Mouse (Mus musculus): ENCODE data around the gene Lpp. TPM values are rescaled to one million over a fixed set of nuclear protein-coding genes. Genes with fewer than 3 reads are reported as not detected.

The Lpp gene
- polyA plus RNA-seq, 1 experiment from 2014 or later: 79.2 TPM

GRCm38 (mm10) chr16:24930621-24931020 is 537.3 kb downstream of the Lpp start:
- Histone ChIP-seq H3K4me3 (ENCODE audit: low read depth, low read length) (no peak overlapping the region), H3K4me2 (ENCODE audit: low read length) (no peak overlapping the region), H3K27me3 (replicated peaks; ENCODE audit: control insufficient read depth, insufficient read depth, low read length) (no peaks in the 10 kb centered on the region), H3K27ac (ENCODE audit: low read depth) (no peak overlapping the region), H3K4me1 (replicated peaks; ENCODE audit: control insufficient read depth, insufficient read depth, low read length) (peaks cover 2% of the 10 kb centered on the region; the same call in 1 of the 2 replicates), H3K36me3 (ENCODE audit: control insufficient read depth, insufficient read depth, low read length) (no peaks in the 10 kb centered on the region), H3K9me3 (ENCODE audit: control insufficient read depth, low read length) (no peaks in the 10 kb centered on the region), H3K9ac (ENCODE audit: low read length) (no peak overlapping the region)
- no peak for DNase-seq (ENCODE audit: low spot score)
- peak; percentile 60; the same call in 1 of the 2 replicates for ATAC-seq (replicated peaks; ENCODE audit: low FRiP score, low TSS enrichment, low read depth)
- 65% methylated on average over 5 of the region's 5 CpGs for WGBS

GRCm38 (mm10) chr16:24932816-24933215 is 539.5 kb downstream of the Lpp start:
- DNase-seq (ENCODE audit: low spot score) (no peak), ATAC-seq (replicated peaks; ENCODE audit: low FRiP score, low TSS enrichment, low read depth) (no peak)
- Histone ChIP-seq H3K36me3 (ENCODE audit: control insufficient read depth, insufficient read depth, low read length) (no peaks in the 10 kb centered on the region), H3K4me2 (ENCODE audit: low read length) (no peak overlapping the region), H3K9me3 (ENCODE audit: control insufficient read depth, low read length) (no peaks in the 10 kb centered on the region), H3K27me3 (replicated peaks; ENCODE audit: control insufficient read depth, insufficient read depth, low read length) (no peaks in the 10 kb centered on the region), H3K4me1 (replicated peaks; ENCODE audit: control insufficient read depth, insufficient read depth, low read length) (peaks cover 2% of the 10 kb centered on the region; the same call in 1 of the 2 replicates), H3K27ac (ENCODE audit: low read depth) (no peak overlapping the region), H3K9ac (ENCODE audit: low read length) (no peak overlapping the region), H3K4me3 (ENCODE audit: low read depth, low read length) (no peak overlapping the region)
- 46% methylated on average over 3 of the region's 3 CpGs for WGBS

- Histone ChIP-seq H3K9me3 (ENCODE audit: control insufficient read depth, low read length) (no peaks in the 10 kb centered on the region), H3K4me2 (ENCODE audit: low read length) (no peak overlapping the region), H3K4me3 (ENCODE audit: low read depth, low read length) (no peak overlapping the region), H3K36me3 (ENCODE audit: control insufficient read depth, insufficient read depth, low read length) (no peaks in the 10 kb centered on the region), H3K4me1 (replicated peaks; ENCODE audit: control insufficient read depth, insufficient read depth, low read length) (peaks cover 2% of the 10 kb centered on the region; the same call in 1 of the 2 replicates), H3K27me3 (replicated peaks; ENCODE audit: control insufficient read depth, insufficient read depth, low read length) (no peaks in the 10 kb centered on the region), H3K27ac (ENCODE audit: low read depth) (no peak overlapping the region), H3K9ac (ENCODE audit: low read length) (no peak overlapping the region)
- WGBS: 77% methylated on average over 4 of the region's 4 CpGs
- DNase-seq (ENCODE audit: low spot score) (no peak), ATAC-seq (replicated peaks; ENCODE audit: low FRiP score, low TSS enrichment, low read depth) (no peak)
Observed at GRCm38 (mm10) chr16:24933691-24934090, 540.4 kb downstream of the Lpp start.

- H3K9me3 ChIP-seq (ENCODE audit: control insufficient read depth, low read length): no peaks in the 10 kb centered on the region
- ATAC-seq (replicated peaks; ENCODE audit: low FRiP score, low TSS enrichment, low read depth) (no peak), DNase-seq (ENCODE audit: low spot score) (no peak)
- H3K36me3 ChIP-seq (ENCODE audit: control insufficient read depth, insufficient read depth, low read length): no peaks in the 10 kb centered on the region
- 72% methylated on average over 9 of the region's 9 CpGs for WGBS
- no peak overlapping the region for H3K4me2 ChIP-seq (ENCODE audit: low read length)
- no peaks in the 10 kb centered on the region for H3K27me3 ChIP-seq (replicated peaks; ENCODE audit: control insufficient read depth, insufficient read depth, low read length)
- H3K4me3 ChIP-seq (ENCODE audit: low read depth, low read length): no peak overlapping the region
- H3K9ac ChIP-seq (ENCODE audit: low read length): no peak overlapping the region
- peaks cover 8% of the 10 kb centered on the region; the same call in 1 of the 2 replicates for H3K4me1 ChIP-seq (replicated peaks; ENCODE audit: control insufficient read depth, insufficient read depth, low read length)
- no peak overlapping the region for H3K27ac ChIP-seq (ENCODE audit: low read depth)
Observed at GRCm38 (mm10) chr16:24941306-24942160, 548.2 kb downstream of the Lpp start.

- 26% methylated on average over 6 of the region's 6 CpGs for WGBS
- DNase-seq (ENCODE audit: low spot score): no peak
- peaks cover 8% of the 10 kb centered on the region; the same call in 1 of the 2 replicates for H3K4me1 ChIP-seq (replicated peaks; ENCODE audit: control insufficient read depth, insufficient read depth, low read length)
- no peaks in the 10 kb centered on the region for H3K9me3 ChIP-seq (ENCODE audit: control insufficient read depth, low read length)
- no peak overlapping the region for H3K27ac ChIP-seq (ENCODE audit: low read depth)
- H3K36me3 ChIP-seq (ENCODE audit: control insufficient read depth, insufficient read depth, low read length): no peaks in the 10 kb centered on the region
- H3K4me2 ChIP-seq (ENCODE audit: low read length): no peak overlapping the region
- ATAC-seq (replicated peaks; ENCODE audit: low FRiP score, low TSS enrichment, low read depth): no peak
- no peak overlapping the region for H3K4me3 ChIP-seq (ENCODE audit: low read depth, low read length)
- H3K27me3 ChIP-seq (replicated peaks; ENCODE audit: control insufficient read depth, insufficient read depth, low read length): no peaks in the 10 kb centered on the region
- H3K9ac ChIP-seq (ENCODE audit: low read length): no peak overlapping the region
Observed at GRCm38 (mm10) chr16:24943486-24944261, 550.4 kb downstream of the Lpp start.

- H3K36me3 ChIP-seq (ENCODE audit: control insufficient read depth, insufficient read depth, low read length): no peaks in the 10 kb centered on the region
- H3K9ac ChIP-seq (ENCODE audit: low read length): no peak overlapping the region
- WGBS: 91% methylated on average over 1 of the region's 1 CpGs
- H3K27me3 ChIP-seq (replicated peaks; ENCODE audit: control insufficient read depth, insufficient read depth, low read length): no peaks in the 10 kb centered on the region
- H3K4me2 ChIP-seq (ENCODE audit: low read length): no peak overlapping the region
- DNase-seq (ENCODE audit: low spot score) (no peak), ATAC-seq (replicated peaks; ENCODE audit: low FRiP score, low TSS enrichment, low read depth) (no peak)
- peaks cover 12% of the 10 kb centered on the region; the same call in 1 of the 2 replicates for H3K4me1 ChIP-seq (replicated peaks; ENCODE audit: control insufficient read depth, insufficient read depth, low read length)
- no peak overlapping the region for H3K4me3 ChIP-seq (ENCODE audit: low read depth, low read length)
- no peaks in the 10 kb centered on the region for H3K9me3 ChIP-seq (ENCODE audit: control insufficient read depth, low read length)
- H3K27ac ChIP-seq (ENCODE audit: low read depth): no peak overlapping the region
Observed at GRCm38 (mm10) chr16:24946356-24946755, 553.0 kb downstream of the Lpp start.

GRCm38 (mm10) chr16:24947485-24947884 is 554.2 kb downstream of the Lpp start:
- Histone ChIP-seq H3K27me3 (replicated peaks; ENCODE audit: control insufficient read depth, insufficient read depth, low read length) (no peaks in the 10 kb centered on the region), H3K27ac (ENCODE audit: low read depth) (no peak overlapping the region), H3K9ac (ENCODE audit: low read length) (no peak overlapping the region), H3K9me3 (ENCODE audit: control insufficient read depth, low read length) (no peaks in the 10 kb centered on the region), H3K36me3 (ENCODE audit: control insufficient read depth, insufficient read depth, low read length) (no peaks in the 10 kb centered on the region), H3K4me2 (ENCODE audit: low read length) (no peak overlapping the region), H3K4me1 (replicated peaks; ENCODE audit: control insufficient read depth, insufficient read depth, low read length) (peaks cover 12% of the 10 kb centered on the region; the same call in 1 of the 2 replicates), H3K4me3 (ENCODE audit: low read depth, low read length) (no peak overlapping the region)
- DNase-seq (ENCODE audit: low spot score) (no peak), ATAC-seq (replicated peaks; ENCODE audit: low FRiP score, low TSS enrichment, low read depth) (no peak)
- 78% methylated on average over 1 of the region's 1 CpGs for WGBS

- WGBS: 72% methylated on average over 3 of the region's 3 CpGs
- no peaks in the 10 kb centered on the region for H3K9me3 ChIP-seq (ENCODE audit: control insufficient read depth, low read length)
- H3K27me3 ChIP-seq (replicated peaks; ENCODE audit: control insufficient read depth, insufficient read depth, low read length): no peaks in the 10 kb centered on the region
- no peak overlapping the region for H3K4me3 ChIP-seq (ENCODE audit: low read depth, low read length)
- ATAC-seq (replicated peaks; ENCODE audit: low FRiP score, low TSS enrichment, low read depth): no peak
- no peak for DNase-seq (ENCODE audit: low spot score)
- H3K4me2 ChIP-seq (ENCODE audit: low read length): no peak overlapping the region
- peaks cover 9% of the 10 kb centered on the region; the same call in 1 of the 2 replicates for H3K4me1 ChIP-seq (replicated peaks; ENCODE audit: control insufficient read depth, insufficient read depth, low read length)
- no peaks in the 10 kb centered on the region for H3K36me3 ChIP-seq (ENCODE audit: control insufficient read depth, insufficient read depth, low read length)
- H3K9ac ChIP-seq (ENCODE audit: low read length): no peak overlapping the region
- H3K27ac ChIP-seq (ENCODE audit: low read depth): no peak overlapping the region
Observed at GRCm38 (mm10) chr16:24948091-24948690, 554.9 kb downstream of the Lpp start.

Measured in intestine, embryonic 14.5 days (tissue).